Mouse (Mus musculus): ENCODE measurements around the gene Ppm1j.

Ppm1j gene

DNA sequence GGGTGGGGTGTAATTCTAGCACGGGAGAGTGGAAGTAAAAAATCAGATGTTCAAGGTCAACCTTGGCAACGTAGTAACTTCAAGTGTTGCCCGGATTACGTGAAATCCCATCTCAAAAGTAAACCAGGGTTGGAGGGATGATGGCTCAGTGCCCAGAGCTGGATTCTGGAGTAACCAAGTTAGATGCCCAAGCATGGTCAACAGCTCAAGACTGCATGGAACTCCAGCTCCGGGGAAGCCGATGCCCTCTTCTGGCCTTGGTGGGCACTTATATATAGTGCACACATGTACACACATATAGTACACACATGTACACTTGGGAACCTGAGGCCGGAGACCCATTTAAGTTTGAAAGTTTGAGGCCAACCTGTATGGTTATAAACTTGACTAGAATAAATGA is 35.3 kb downstream of the Ppm1j start:
- no peak for DNase-seq

DNA sequence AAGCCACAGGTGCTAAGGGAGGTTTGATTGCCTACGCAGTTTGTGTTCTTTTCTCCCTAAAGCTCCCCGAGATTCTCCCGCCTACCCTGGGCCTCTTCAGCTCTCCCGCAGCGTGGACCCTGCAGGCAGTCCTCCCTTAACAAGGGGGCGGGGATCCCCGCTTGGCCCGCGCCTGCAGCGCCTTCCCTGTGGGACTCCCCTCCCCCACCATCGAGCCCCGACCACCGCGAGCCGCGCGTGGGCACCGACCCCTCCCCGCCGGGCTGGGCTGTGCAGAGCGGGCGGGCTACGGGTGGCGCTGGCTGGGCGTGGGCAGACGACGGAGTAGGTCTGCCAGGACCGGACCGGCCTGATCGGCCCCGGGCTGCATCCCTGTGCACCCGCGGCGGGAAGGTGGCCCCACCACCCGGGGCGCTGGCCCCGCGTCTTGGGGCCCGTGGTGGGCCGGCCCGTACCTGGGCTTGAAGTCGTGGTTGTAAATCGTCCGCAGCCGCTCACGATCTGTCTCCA is 36.7 kb downstream of the Ppm1j start:
- peak; percentile 75 for DNase-seq

- DNase-seq: peak; percentile 85
These were observed 37.3 kb downstream of the Ppm1j start, which contains the start of gene Mov10 for GRCm38 (mm10) chr3:104817991-104818748. TSS of gene Mov10 (minus strand) at chr3:104818563.

GRCm38 (mm10) chr3:104818749-104819134 is 37.9 kb downstream of the Ppm1j start:
- no peak for DNase-seq

- DNase-seq: no peak
These were observed 39.6 kb downstream of the Ppm1j start for GRCm38 (mm10) chr3:104820426-104820825.

DNA sequence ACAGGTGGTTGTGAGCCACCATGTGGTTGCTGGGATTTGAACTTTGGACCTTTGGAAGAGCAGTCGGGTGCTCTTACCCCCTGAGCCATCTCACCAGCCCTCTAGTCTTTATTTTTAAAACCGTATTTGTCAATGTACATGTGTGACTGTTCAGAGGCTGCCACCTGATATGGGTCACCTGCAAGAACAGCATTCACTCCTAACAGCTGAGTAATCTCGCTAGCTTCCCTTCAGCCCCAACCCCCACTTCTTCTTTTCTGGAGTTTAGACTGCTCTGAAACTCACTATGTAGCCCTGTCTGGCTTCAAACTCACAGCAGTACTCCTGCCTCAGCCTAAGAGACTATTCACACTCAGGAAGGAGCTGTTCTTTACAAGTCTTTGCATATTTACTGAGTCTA is 41.6 kb downstream of the Ppm1j start:
- no peak for DNase-seq

Measured in retina, postnatal 1 day (tissue).